In the genomic region with DNA sequence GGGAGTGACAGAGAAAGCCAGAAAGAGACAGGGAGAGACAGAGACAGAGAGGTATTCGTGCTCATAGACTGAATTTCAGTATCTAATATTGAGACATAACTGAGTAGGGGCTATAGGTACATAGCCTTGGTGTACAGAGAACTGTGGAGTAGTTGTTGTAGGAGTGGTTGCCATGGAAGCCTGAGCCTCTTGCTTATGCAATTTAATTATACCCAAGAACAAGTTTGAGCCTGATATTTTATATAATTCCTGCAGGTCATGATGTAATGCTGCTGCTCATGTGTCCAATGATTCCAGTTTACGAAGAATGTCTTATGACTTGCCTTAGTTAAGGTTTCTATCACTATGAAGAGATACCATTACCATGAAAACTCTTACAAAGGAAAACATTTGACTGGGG, we compare ENCODE assay signal across 18 mouse cellular contexts.
DNase-seq lines count a peak whose midpoint lies in the region; ATAC-seq and TF ChIP-seq lines count a peak whose summit lies in the region.
"Had no signal": no experiment of that assay in that cellular context is flagged by ENCODE, and none has a peak within 500 bp of the region (broad histone marks: within the 10 kb centered on the region; RNA-seq: fewer than 3 reads in every experiment).

No protein-coding gene starts in this region.

- H3K36me3 ChIP-seq in liver, postnatal 0 days (replicated peaks; ENCODE audit: insufficient read depth, low read length) = no peaks in the 10 kb centered on the region
- H3K36me3 ChIP-seq: embryonic facial prominence, embryonic 13.5 days; forebrain, embryonic 15.5 days had no signal

- no peaks in the 10 kb centered on the region for H3K4me1 ChIP-seq in liver, postnatal 0 days (ENCODE audit: insufficient read depth)

- no peak overlapping the region for H3K4me3 ChIP-seq in liver, postnatal 0 days (ENCODE audit: low read depth, low read length)
- H3K4me3 ChIP-seq: embryonic facial prominence, embryonic 13.5 days; forebrain, embryonic 13.5 days; forebrain, embryonic 15.5 days had no signal

- H3K27ac ChIP-seq in liver, postnatal 0 days (ENCODE audit: low read depth) = no peak overlapping the region
- H3K27ac ChIP-seq: embryonic facial prominence, embryonic 13.5 days; forebrain, embryonic 13.5 days; forebrain, embryonic 15.5 days had no signal

- intact Hi-C loops in left cerebral cortex, postnatal 14 days (cut with DNase I) = loop anchor here (10.0 kb wide), 1 partner anchor 208 kb away; no protein-coding TSS in a partner anchor

- H3K27me3 ChIP-seq in liver, postnatal 0 days (ENCODE audit: insufficient read depth, low read length) = no peaks in the 10 kb centered on the region
- H3K27me3 ChIP-seq: embryonic facial prominence, embryonic 13.5 days; forebrain, embryonic 13.5 days; forebrain, embryonic 15.5 days had no signal

- WGBS in liver, postnatal 0 days (ENCODE audit: insufficient replicate concordance) = 69% methylated on average over 2 of the region's 2 CpGs

- TF ChIP-seq CTCF in liver, postnatal 0 days (IDR thresholded peaks at IDR 0.05; ENCODE audit: low read depth) = no peak

- no peak overlapping the region for H3K4me2 ChIP-seq in liver, postnatal 0 days (ENCODE audit: low read depth, low read length)
- H3K4me2 ChIP-seq: embryonic facial prominence, embryonic 13.5 days; forebrain, embryonic 13.5 days; forebrain, embryonic 15.5 days had no signal

- no peaks in the 10 kb centered on the region for H3K9me3 ChIP-seq in liver, postnatal 0 days (ENCODE audit: low read length)
- H3K9me3 ChIP-seq: embryonic facial prominence, embryonic 13.5 days; forebrain, embryonic 13.5 days; forebrain, embryonic 15.5 days had no signal

- ATAC-seq in frontal cortex, adult (ENCODE audit: low TSS enrichment) = peak; percentile 35; the same call in 1 of the 2 replicates
- ATAC-seq in liver, postnatal 0 days = no peak
- ATAC-seq: forebrain, embryonic 13.5 days; forebrain, embryonic 15.5 days; forebrain, postnatal 0 days had no signal

- TF ChIP-seq EP300 in liver, postnatal 0 days (IDR thresholded peaks at IDR 0.05; ENCODE audit: low read depth) = no peak

- no peak for DNase-seq in frontal cortex, postnatal 25 days (ENCODE audit: low spot score in 2 of 2)
- DNase-seq in left cerebral cortex, postnatal 14 days (ENCODE audit: low spot score in 2 of 2) = peak; percentile 6 to 60
- DNase-seq in left cerebral cortex, adult 8-10 months (ENCODE audit: low spot score in 2 of 2) = no peak
- DNase-seq in brain, adult 2 months (ENCODE audit: low read depth, low spot score) = peak; percentile 51
- no peak for DNase-seq in liver, postnatal 0 days
- DNase-seq: adrenal gland, adult 2 months; adrenal gland, postnatal 10 days; adrenal gland, postnatal 25 days; cerebellum, adult 11-12 months; cerebellum, adult 2 months; cerebellum, adult 9-10 months; cerebellum, postnatal 10 days; cerebellum, postnatal 25 days; forebrain, postnatal 0 days had no signal

- no peak overlapping the region for H3K9ac ChIP-seq in liver, postnatal 0 days (replicated peaks)
- H3K9ac ChIP-seq: embryonic facial prominence, embryonic 13.5 days; forebrain, embryonic 13.5 days; forebrain, embryonic 15.5 days; forebrain, postnatal 0 days had no signal

Comparison
In these comparisons a context has a peak if more than half of its experiments do, and no peak if none do; other contexts are left out.
1. DNase-seq: peak in left cerebral cortex, postnatal 14 days (2 of 2) and brain, adult 2 months (single experiment); none in frontal cortex, postnatal 25 days (0 of 2), left cerebral cortex, adult 8-10 months (0 of 2) and liver, postnatal 0 days (single experiment).